Mouse (Mus musculus): ENCODE measurements around the gene Ccdc122. TPM values are rescaled to one million over a fixed set of nuclear protein-coding genes. Genes with fewer than 3 reads are reported as not detected.

Ccdc122 gene
- 0.37 and 1.1 TPM in 2 replicates for polyA plus RNA-seq (2012; rRNA removed; ENCODE audit: low replicate concordance)

DNA sequence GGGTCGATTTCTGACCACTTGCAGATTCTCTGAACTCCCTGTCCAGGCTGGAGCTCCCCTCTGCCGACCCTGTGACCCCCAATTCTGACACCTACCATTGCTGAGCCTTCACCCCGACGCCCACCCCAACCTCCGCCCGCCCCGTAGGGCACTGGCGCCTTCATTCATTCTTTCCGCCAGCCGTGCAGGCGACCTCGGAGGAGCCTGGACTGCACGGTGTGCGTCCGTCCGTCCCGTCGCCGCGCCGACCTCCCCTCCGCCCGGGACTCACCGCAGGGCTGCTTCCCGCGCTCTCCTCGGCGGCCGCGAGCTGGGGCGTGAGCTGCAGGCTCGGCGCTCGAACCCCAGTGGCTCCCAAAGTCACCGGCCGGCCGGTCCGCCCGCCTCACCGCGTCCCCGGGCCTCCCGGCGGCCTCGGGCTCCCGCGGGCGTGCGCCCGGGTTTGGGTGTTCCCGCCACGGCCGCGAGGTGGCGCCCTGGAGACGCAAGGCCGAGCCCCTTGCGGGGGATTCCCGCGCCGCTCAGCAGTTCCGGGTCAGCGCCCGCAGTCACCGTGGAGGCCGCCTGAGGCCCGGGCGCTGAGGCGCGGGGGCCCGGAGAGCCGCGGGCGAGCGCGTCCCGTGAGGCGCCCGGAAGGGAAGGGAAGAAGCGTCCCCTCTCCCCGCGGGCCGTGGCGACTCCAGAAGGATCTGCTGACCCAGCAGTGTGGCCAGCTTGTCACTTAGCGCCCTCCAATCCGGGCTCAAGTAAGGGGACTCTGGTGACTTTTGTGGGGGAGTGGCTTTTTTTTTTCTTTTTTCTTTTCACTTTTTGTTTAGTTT lies at the start of gene Ccdc122, which contains the start of gene Lacc1:
Gene Ccdc122, plus strand, starts transcription at position 547 of the 821 bp plus-strand sequence.
Gene Lacc1, minus strand, starts transcription at position 679 of the 821 bp plus-strand sequence.

DNA sequence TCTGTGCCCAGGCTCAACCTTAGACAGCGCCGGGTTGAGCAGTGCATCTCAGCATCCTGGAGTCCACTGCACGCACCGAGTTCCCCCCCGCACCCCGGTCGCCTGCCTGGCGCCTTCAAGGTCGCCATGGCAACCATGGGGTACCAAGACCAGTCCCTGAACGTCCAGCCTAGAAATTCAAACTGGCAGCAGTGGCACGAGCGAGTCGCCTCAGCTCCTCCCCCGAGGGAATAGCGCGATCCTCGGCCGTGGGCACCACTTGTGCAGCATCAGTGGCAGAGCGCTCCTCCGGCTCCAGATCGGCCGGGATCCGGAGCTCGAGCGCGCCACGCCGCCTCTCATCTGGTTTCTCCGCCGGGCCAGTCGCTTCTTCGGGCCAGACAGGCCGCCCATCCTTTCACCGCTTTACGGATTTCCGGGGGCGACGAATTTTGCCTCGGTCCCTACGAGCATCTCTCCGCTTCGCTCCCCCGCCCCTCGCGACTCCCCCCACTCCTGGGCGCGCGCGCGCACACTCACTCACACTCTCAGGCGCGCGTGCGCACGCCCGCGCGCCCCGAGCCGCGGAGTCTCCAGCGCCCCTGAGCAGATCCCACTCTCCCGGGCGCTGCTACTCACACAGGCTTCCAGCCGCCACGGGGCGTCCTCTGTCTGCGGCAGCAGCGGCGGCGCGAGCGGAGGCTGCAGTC lies 119.8 kb downstream of the Ccdc122 start, which contains the start of gene Enox1:
Gene Enox1, plus strand, starts transcription at position 542 of the 689 bp plus-strand sequence.

Other genes with a start within 250 kb of the Ccdc122 start
- 1.9 and 3.4 TPM in 2 replicates for gene Lacc1, start 132 bp downstream of the Ccdc122 start, polyA plus RNA-seq (2012; rRNA removed; ENCODE audit: low replicate concordance)
- gene Enox1, start 120.0 kb downstream of the Ccdc122 start, polyA plus RNA-seq (2012; rRNA removed; ENCODE audit: low replicate concordance): 0.15 and 1.0 TPM in 2 replicates